Mouse (Mus musculus): ENCODE measurements around the gene Sec14l5. TPM values are rescaled to one million over a fixed set of nuclear protein-coding genes. Genes with fewer than 3 reads are reported as not detected.
"Not testable (repeated sequence)": the region's sequence is repeated elsewhere in the genome, so short reads cannot be mapped to it uniquely, and the experiment has no call there.

Gene Sec14l5
- polyA plus RNA-seq, 1 experiment from 2014 or later: 0.33 TPM

DNA sequence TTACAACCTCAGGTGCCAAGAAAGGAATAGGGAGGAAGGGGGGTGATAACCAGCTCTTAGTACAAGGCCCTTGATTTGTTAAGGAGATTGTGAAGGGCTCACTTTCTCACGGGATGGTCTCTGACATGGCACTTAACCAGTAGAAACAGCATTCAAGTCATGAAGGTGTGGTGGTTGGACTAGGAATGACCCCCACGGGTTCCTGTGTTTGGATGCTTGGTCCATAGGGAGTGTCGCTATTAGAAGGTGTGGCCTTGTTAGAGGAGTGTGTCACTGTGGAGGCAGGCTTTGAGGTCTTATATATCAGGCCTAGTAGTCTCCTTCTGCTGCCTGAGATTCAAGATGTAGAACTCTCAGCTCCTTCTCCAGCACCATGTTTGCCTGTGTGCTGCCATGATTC, 81.2 kb downstream of the Sec14l5 start:
- not testable (repeated sequence) for H3K27me3 ChIP-seq; H3K9ac ChIP-seq; ATAC-seq (ENCODE audit: low FRiP score); H3K4me3 ChIP-seq (replicated peaks); H3K9me3 ChIP-seq; H3K27ac ChIP-seq; H3K4me2 ChIP-seq; H3K36me3 ChIP-seq (replicated peaks); H3K4me1 ChIP-seq
- WGBS: 77% methylated on average over 3 of the region's 3 CpGs

GRCm38 (mm10) chr16:5232982-5233381, 86.1 kb downstream of the Sec14l5 start:
- Histone ChIP-seq H3K4me3 (replicated peaks) (peak overlapping the region; percentile 82), H3K36me3 (replicated peaks) (no peaks in the 10 kb centered on the region), H3K9ac (no peak overlapping the region), H3K27me3 (0 out of 2 replicates have a peak, but pooled peaks cover 6% of the 10 kb centered on the region), H3K9me3 (no peaks in the 10 kb centered on the region), H3K4me1 (peaks cover 10% of the 10 kb centered on the region), H3K4me2 (peak overlapping the region; percentile 83), H3K27ac (no peak overlapping the region)
- WGBS: 72% methylated on average over 4 of the region's 4 CpGs
- peak; percentile 31 for ATAC-seq (ENCODE audit: low FRiP score)

DNA sequence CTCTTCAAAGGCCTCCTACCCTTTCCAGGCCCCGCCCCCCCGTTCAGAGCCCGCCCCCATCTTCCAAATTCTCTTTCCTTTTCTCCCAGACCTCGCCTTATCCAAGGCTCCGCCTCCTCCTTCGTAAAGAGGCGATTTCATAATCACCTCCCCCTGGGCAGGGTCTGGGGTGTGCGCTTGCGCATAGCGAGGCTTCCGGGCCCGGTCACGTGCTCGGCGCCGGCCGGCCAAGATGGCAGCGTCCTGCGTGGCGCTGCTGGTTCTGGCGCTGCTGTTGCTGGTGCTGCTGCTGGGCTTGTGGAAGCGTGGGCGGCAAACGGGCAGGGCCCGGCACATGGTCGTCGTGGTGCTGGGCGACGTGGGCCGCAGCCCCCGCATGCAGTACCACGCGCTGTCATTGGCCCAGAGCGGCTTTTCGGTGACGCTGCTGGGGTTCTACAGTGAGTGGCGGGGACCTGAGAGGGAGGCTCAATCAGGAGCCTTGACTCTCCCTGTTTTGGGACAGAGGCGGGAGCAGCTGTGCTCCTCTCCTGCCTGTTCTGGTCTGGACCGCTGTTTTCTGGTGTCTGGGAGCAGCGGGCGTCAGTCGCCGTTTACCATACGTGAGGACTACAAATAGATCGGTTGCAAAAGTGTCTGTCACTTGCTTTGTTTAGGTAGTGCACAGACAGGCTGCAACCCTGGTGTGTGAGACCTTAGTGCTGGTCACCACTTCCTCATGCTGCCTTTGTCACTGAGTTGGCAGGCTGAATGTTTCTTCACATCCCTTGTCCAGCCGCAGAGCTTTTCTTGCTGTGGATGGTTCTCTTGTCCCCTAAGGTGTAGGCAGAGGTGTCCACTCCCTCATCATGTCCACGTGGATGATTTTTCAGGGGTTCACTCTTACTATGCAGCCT, 86.8 kb downstream of the Sec14l5 start, which contains the start of gene Alg1:
Gene Alg1, plus strand, starts transcription at position 204 of the 896 bp plus-strand sequence.
- WGBS: 3% methylated on average over 47 of the region's 47 CpGs
- ATAC-seq (ENCODE audit: low FRiP score): peak; percentile 97
- no peaks in the 10 kb centered on the region for H3K9me3 ChIP-seq
- H3K4me2 ChIP-seq: peak within 1 kb of the TSS; percentile 83
- peak within 1 kb of the TSS; percentile 73 for H3K9ac ChIP-seq
- no peaks in the 10 kb centered on the region for H3K36me3 ChIP-seq (replicated peaks)
- 0 out of 2 replicates have a peak, but pooled peaks cover 3% of the 10 kb centered on the region for H3K27me3 ChIP-seq
- 0 out of 2 replicates have a peak within 1 kb of the TSS, but pooled peaks have one; percentile 36 for H3K27ac ChIP-seq
- H3K4me1 ChIP-seq: peaks cover 10% of the 10 kb centered on the region
- H3K4me3 ChIP-seq (replicated peaks): peak within 1 kb of the TSS; percentile 82

Small RNA genes within 50 kb of the gene (microRNA-seq; reads per million reads assigned to microRNA genes)
- gene Gm23689: not detected
- not detected for gene Gm26095
- not detected for gene Mir6364

Other genes with a start within 250 kb of the Sec14l5 start
- gene Nudt16l1, start 208.3 kb upstream of the Sec14l5 start, polyA plus RNA-seq (2016; fragmentation: Nextera tagmentation; extraction: Ambion mirVana): 124 and 125 TPM in 2 replicates
- 53.3 and 58.4 TPM in 2 replicates for gene Anks3, start 182.9 kb upstream of the Sec14l5 start, polyA plus RNA-seq (2016; fragmentation: Nextera tagmentation; extraction: Ambion mirVana)
- gene Sept12, start 149.3 kb upstream of the Sec14l5 start, polyA plus RNA-seq (2016; fragmentation: Nextera tagmentation; extraction: Ambion mirVana): not detected in 2 replicates
- 1.8 and 2.4 TPM in 2 replicates for gene Smim22, start 139.8 kb upstream of the Sec14l5 start, polyA plus RNA-seq (2016; fragmentation: Nextera tagmentation; extraction: Ambion mirVana)
- 80.2 and 83.5 TPM in 2 replicates for gene Rogdi, start 133.6 kb upstream of the Sec14l5 start, polyA plus RNA-seq (2016; fragmentation: Nextera tagmentation; extraction: Ambion mirVana)
- gene Glyr1, start 97.2 kb upstream of the Sec14l5 start, polyA plus RNA-seq (2016; fragmentation: Nextera tagmentation; extraction: Ambion mirVana): 216 and 238 TPM in 2 replicates
- gene Ubn1, start 97.1 kb upstream of the Sec14l5 start, polyA plus RNA-seq (2016; fragmentation: Nextera tagmentation; extraction: Ambion mirVana): 23.8 and 24.8 TPM in 2 replicates
- gene Ppl, start 14.7 kb upstream of the Sec14l5 start, polyA plus RNA-seq (2016; fragmentation: Nextera tagmentation; extraction: Ambion mirVana): 0.47 and 1.1 TPM in 2 replicates
- 9.3 and 12.8 TPM in 2 replicates for gene Nagpa, start 56.9 kb downstream of the Sec14l5 start, polyA plus RNA-seq (2016; fragmentation: Nextera tagmentation; extraction: Ambion mirVana)
- gene AU021092, start 75.2 kb downstream of the Sec14l5 start, polyA plus RNA-seq (2016; fragmentation: Nextera tagmentation; extraction: Ambion mirVana): 4.7 and 5.9 TPM in 2 replicates
- 24.4 and 27.1 TPM in 2 replicates for gene Alg1, start 86.5 kb downstream of the Sec14l5 start, polyA plus RNA-seq (2016; fragmentation: Nextera tagmentation; extraction: Ambion mirVana)
- gene Eef2kmt, start 108.9 kb downstream of the Sec14l5 start, polyA plus RNA-seq (2016; fragmentation: Nextera tagmentation; extraction: Ambion mirVana): 10.2 and 11.2 TPM in 2 replicates

Data from forebrain, embryonic 12.5 days (tissue).